Mouse (Mus musculus) liver, embryonic 11.5 days (tissue): ENCODE data around the gene Kcnk6. TPM values are rescaled to one million over a fixed set of nuclear protein-coding genes. Genes with fewer than 3 reads are reported as not detected.

Experiments used
- polyA plus RNA-seq: library from polyadenylated mRNA; unstranded; fragments of >200 nt; fragmentation: Nextera tagmentation; extraction: Ambion mirVana; gene quantifications from 2 replicates; pipeline ENCODE4 v1.2.1, GENCODE M21; 2014

Kcnk6 gene
- polyA plus RNA-seq, 1 experiment from 2014 or later = 2.0 TPM

Other genes with a start within 250 kb of the Kcnk6 start
- gene Ryr1, start 107.3 kb downstream of the Kcnk6 start, polyA plus RNA-seq = 0.52 and 0.71 TPM in 2 replicates
- 0.57 and 0.62 TPM in 2 replicates for gene Rasgrp4, start 97.7 kb downstream of the Kcnk6 start, polyA plus RNA-seq
- gene Fam98c, start 76.3 kb downstream of the Kcnk6 start, polyA plus RNA-seq = 16.7 and 17.3 TPM in 2 replicates
- gene Ggn, start 62.3 kb downstream of the Kcnk6 start, polyA plus RNA-seq = 0.37 and 0.47 TPM in 2 replicates
- gene Spred3, start 62.1 kb downstream of the Kcnk6 start, polyA plus RNA-seq = 1.0 and 1.1 TPM in 2 replicates
- 231 and 235 TPM in 2 replicates for gene Psmd8, start 51.8 kb downstream of the Kcnk6 start, polyA plus RNA-seq
- 0.31 and 0.64 TPM in 2 replicates for gene Catsperg1, start 18.5 kb downstream of the Kcnk6 start, polyA plus RNA-seq
- gene Yif1b, start 5.8 kb upstream of the Kcnk6 start, polyA plus RNA-seq = 95.7 and 101 TPM in 2 replicates
- 3.2 and 4.4 TPM in 2 replicates for gene 2200002D01Rik, start 16.0 kb upstream of the Kcnk6 start, polyA plus RNA-seq
- 51.6 and 53.7 TPM in 2 replicates for gene Spint2, start 49.4 kb upstream of the Kcnk6 start, polyA plus RNA-seq
- 6.0 and 6.9 TPM in 2 replicates for gene Ppp1r14a, start 56.8 kb upstream of the Kcnk6 start, polyA plus RNA-seq
- 6.1 and 7.5 TPM in 2 replicates for gene Dpf1, start 71.4 kb upstream of the Kcnk6 start, polyA plus RNA-seq